Mouse (Mus musculus) heart, embryonic 16.5 days (tissue): Measurements from ENCODE around the gene Map3k5. TPM values are rescaled to one million over a fixed set of nuclear protein-coding genes. Genes with fewer than 3 reads are reported as not detected.

Experiments used
- ATAC-seq: fragments of 200-750 bp; cut with Nextera tagmentation; replicated peaks from 2 replicates; pipeline ENCODE4 v1.8.0; 2017; ENCODE audit warnings: moderate number of reproducible peaks; ENCODE audit not compliant: insufficient read depth, low FRiP score; ENCODE audit errors: extremely low read depth
- H3K27ac ChIP-seq: fragments of 300-500 bp; sonication (generic); 2 replicates; pipeline ENCODE4 v1.5.1; 2014; ENCODE audit warnings: mild to moderate bottlenecking, low read length, control low read depth, moderate library complexity
- H3K27me3 ChIP-seq: fragments of 300-500 bp; sonication (generic); 2 replicates; pipeline ENCODE4 v1.6.1; 2014; ENCODE audit warnings: low read length, mixed read lengths; ENCODE audit not compliant: control insufficient read depth, insufficient read depth
- H3K36me3 ChIP-seq: fragments of 300-500 bp; sonication (generic); 2 replicates; pipeline ENCODE4 v1.6.1; 2014; ENCODE audit not compliant: control insufficient read depth, insufficient read depth
- H3K4me1 ChIP-seq: fragments of 300-500 bp; sonication (generic); 2 replicates; pipeline ENCODE4 v1.6.1; 2014; ENCODE audit warnings: low read length, mixed read lengths; ENCODE audit not compliant: control insufficient read depth, insufficient read depth
- H3K4me2 ChIP-seq: fragments of 300-500 bp; sonication (generic); 2 replicates; pipeline ENCODE4 v1.6.1; 2014; ENCODE audit warnings: low read depth, mild to moderate bottlenecking, control low read depth, low read length
- H3K4me3 ChIP-seq: fragments of 300-500 bp; sonication (generic); 2 replicates; pipeline ENCODE4 v1.5.1; 2014; ENCODE audit warnings: mild to moderate bottlenecking, control low read depth, low read length
- H3K9ac ChIP-seq: fragments of 300-500 bp; sonication (generic); 2 replicates; pipeline ENCODE4 v1.6.1; 2014; ENCODE audit warnings: low read length, control low read depth
- H3K9me3 ChIP-seq: fragments of 300-500 bp; sonication (generic); replicated peaks from 2 replicates; pipeline ENCODE4 v1.6.1; 2016; ENCODE audit warnings: low read length; ENCODE audit not compliant: control insufficient read depth
- WGBS: fragments of 180-500 bp; shearing (Covaris S2); extraction: QIAGEN DNeasy Blood & Tissue Kit; methylation state at CpG from one replicate; pipeline ENCODE4 v1.1.7; 2014; 5-methylcytosine and 5-hydroxymethylcytosine counted together
- polyA plus RNA-seq: library from polyadenylated mRNA; unstranded; fragments of >200 nt; fragmentation: Nextera tagmentation; extraction: Ambion mirVana; gene quantifications from 2 replicates; pipeline ENCODE4 v1.2.1, GENCODE M21; 2015

Map3k5 gene
- polyA plus RNA-seq, 1 experiment from 2014 or later = 2.8 TPM

GRCm38 (mm10) chr10:20001990-20002389 lies 67.7 kb downstream of the Map3k5 start:
- 33% methylated on average over 5 of the region's 5 CpGs for WGBS
- Histone ChIP-seq H3K9me3 (no peaks in the 10 kb centered on the region), H3K4me3 (no peak overlapping the region), H3K36me3 (no peaks in the 10 kb centered on the region), H3K4me1 (peaks cover 12% of the 10 kb centered on the region), H3K27me3 (no peaks in the 10 kb centered on the region), H3K4me2 (no peak overlapping the region), H3K27ac (no peak overlapping the region), H3K9ac (no peak overlapping the region)
- no peak for ATAC-seq

GRCm38 (mm10) chr10:20003006-20003405 lies 68.7 kb downstream of the Map3k5 start:
- peaks cover 12% of the 10 kb centered on the region for H3K4me1 ChIP-seq
- no peak overlapping the region for H3K4me2 ChIP-seq
- H3K9ac ChIP-seq = no peak overlapping the region
- no peak for ATAC-seq
- H3K4me3 ChIP-seq = no peak overlapping the region
- no peaks in the 10 kb centered on the region for H3K9me3 ChIP-seq
- H3K27ac ChIP-seq = no peak overlapping the region
- WGBS = 63% methylated on average over 5 of the region's 5 CpGs
- H3K36me3 ChIP-seq = no peaks in the 10 kb centered on the region
- no peaks in the 10 kb centered on the region for H3K27me3 ChIP-seq

DNA sequence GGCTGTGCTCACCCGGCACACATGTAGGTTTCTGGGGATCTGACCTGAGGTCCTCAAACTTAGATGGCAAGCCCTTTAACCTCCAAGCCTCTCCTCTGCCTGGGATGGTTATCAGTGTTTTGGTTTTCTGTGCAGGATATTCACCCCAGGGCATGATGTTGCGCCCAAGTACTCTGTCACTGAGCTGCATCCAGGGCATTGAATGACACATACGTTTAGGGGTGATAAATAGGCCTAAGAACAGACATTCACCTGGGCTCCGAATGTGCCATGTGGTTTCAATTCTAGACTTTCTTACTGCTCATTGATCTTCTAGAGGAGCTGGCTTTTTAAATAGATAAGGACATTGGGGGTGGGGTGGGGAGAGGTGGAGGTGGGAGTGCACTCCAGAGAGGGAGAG lies 70.5 kb downstream of the Map3k5 start:
- Histone ChIP-seq H3K4me3 (no peak overlapping the region), H3K9ac (no peak overlapping the region), H3K4me1 (peaks cover 9% of the 10 kb centered on the region), H3K27me3 (no peaks in the 10 kb centered on the region), H3K36me3 (no peaks in the 10 kb centered on the region), H3K9me3 (no peaks in the 10 kb centered on the region), H3K4me2 (no peak overlapping the region), H3K27ac (no peak overlapping the region)
- no peak for ATAC-seq
- WGBS = 70% methylated on average over 4 of the region's 4 CpGs

GRCm38 (mm10) chr10:20005491-20005952 lies 71.2 kb downstream of the Map3k5 start:
- 82% methylated on average over 6 of the region's 6 CpGs for WGBS

GRCm38 (mm10) chr10:20006333-20007093 lies 72.2 kb downstream of the Map3k5 start:
- Histone ChIP-seq H3K36me3 (no peaks in the 10 kb centered on the region), H3K9ac (no peak overlapping the region), H3K4me1 (peaks cover 9% of the 10 kb centered on the region), H3K27ac (no peak overlapping the region), H3K4me2 (peak overlapping the region; percentile 4; the same call in 1 of the 2 replicates), H3K27me3 (no peaks in the 10 kb centered on the region), H3K9me3 (no peaks in the 10 kb centered on the region), H3K4me3 (no peak overlapping the region)
- WGBS = 52% methylated on average over 17 of the region's 17 CpGs
- ATAC-seq = no peak

More at GRCm38 (mm10) chr10:20005491-20005952, 71.2 kb downstream of the Map3k5 start:
- Histone ChIP-seq H3K4me1 (peaks cover 9% of the 10 kb centered on the region), H3K4me3 (no peak overlapping the region), H3K36me3 (no peaks in the 10 kb centered on the region), H3K9me3 (no peaks in the 10 kb centered on the region), H3K9ac (no peak overlapping the region), H3K27me3 (no peaks in the 10 kb centered on the region), H3K27ac (no peak overlapping the region), H3K4me2 (no peak overlapping the region)
- no peak for ATAC-seq

DNA sequence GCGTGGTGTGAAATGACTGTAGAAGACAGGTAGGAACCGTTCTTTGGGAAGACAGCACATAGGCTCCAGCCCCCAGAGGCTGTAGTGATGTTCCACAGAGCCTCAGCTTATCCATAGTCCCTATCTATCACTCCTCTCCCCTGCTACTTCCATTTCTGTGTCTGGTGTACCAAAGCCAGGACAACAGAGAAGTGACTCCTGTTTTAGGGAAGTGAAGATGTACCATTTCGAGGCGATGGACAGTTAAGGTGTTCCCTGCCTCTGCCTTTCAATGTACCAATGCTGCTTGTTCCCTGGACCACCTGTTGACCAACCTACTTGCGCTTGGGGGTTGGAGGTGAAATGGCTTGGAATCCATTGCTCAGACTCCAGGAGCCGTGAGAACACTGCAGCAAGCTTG lies 75.0 kb downstream of the Map3k5 start:
- 89% methylated on average over 6 of the region's 6 CpGs for WGBS
- no peak overlapping the region for H3K4me2 ChIP-seq
- H3K27ac ChIP-seq = no peak overlapping the region
- H3K36me3 ChIP-seq = no peaks in the 10 kb centered on the region
- H3K4me1 ChIP-seq = peaks cover 4% of the 10 kb centered on the region
- no peak for ATAC-seq
- no peak overlapping the region for H3K9ac ChIP-seq
- no peak overlapping the region for H3K4me3 ChIP-seq
- no peaks in the 10 kb centered on the region for H3K27me3 ChIP-seq
- H3K9me3 ChIP-seq = no peaks in the 10 kb centered on the region

GRCm38 (mm10) chr10:20010018-20010417 lies 75.7 kb downstream of the Map3k5 start:
- Histone ChIP-seq H3K4me2 (no peak overlapping the region), H3K4me1 (peaks cover 4% of the 10 kb centered on the region), H3K27ac (no peak overlapping the region), H3K4me3 (no peak overlapping the region), H3K9ac (no peak overlapping the region), H3K27me3 (no peaks in the 10 kb centered on the region), H3K9me3 (no peaks in the 10 kb centered on the region), H3K36me3 (no peaks in the 10 kb centered on the region)
- ATAC-seq = no peak
- WGBS = 93% methylated on average over 3 of the region's 3 CpGs

DNA sequence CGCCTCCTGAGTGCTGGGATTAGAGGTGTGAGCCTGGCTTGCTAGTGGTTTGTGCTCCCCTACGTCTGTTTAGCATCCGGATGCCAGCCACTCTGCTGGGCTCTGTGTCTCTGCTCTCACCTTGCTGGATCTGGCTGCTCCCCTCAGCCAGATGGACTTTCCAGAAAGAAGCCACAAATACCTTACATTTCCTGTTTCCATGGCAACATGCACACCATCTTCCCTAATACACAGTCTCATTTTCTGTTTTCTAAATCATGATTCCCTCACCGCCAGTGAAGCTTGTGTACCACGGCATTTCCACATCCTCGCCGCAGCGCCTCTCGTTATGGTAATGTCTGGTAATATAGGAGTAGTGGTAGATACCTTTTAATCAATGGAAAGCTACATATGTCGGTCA lies 84.1 kb downstream of the Map3k5 start:
- 96% methylated on average over 10 of the region's 10 CpGs for WGBS
- Histone ChIP-seq H3K9me3 (peaks cover 5% of the 10 kb centered on the region), H3K9ac (no peak overlapping the region), H3K27me3 (no peaks in the 10 kb centered on the region), H3K27ac (no peak overlapping the region), H3K36me3 (0 out of 2 replicates have a peak, but pooled peaks cover 2% of the 10 kb centered on the region), H3K4me2 (no peak overlapping the region), H3K4me3 (no peak overlapping the region), H3K4me1 (no peaks in the 10 kb centered on the region)
- no peak for ATAC-seq

GRCm38 (mm10) chr10:20018806-20019205 lies 84.5 kb downstream of the Map3k5 start:
- no peak for ATAC-seq
- Histone ChIP-seq H3K4me3 (no peak overlapping the region), H3K27ac (no peak overlapping the region), H3K36me3 (0 out of 2 replicates have a peak, but pooled peaks cover 2% of the 10 kb centered on the region), H3K27me3 (no peaks in the 10 kb centered on the region), H3K4me1 (no peaks in the 10 kb centered on the region), H3K4me2 (no peak overlapping the region), H3K9ac (no peak overlapping the region), H3K9me3 (peaks cover 5% of the 10 kb centered on the region)
- 69% methylated on average over 3 of the region's 3 CpGs for WGBS
